Mouse (Mus musculus) cerebellum, adult 9-10 months (tissue): ENCODE data around the gene RPS10-NUDT3.
"Not testable (repeated sequence)": the region's sequence is repeated elsewhere in the genome, so short reads cannot be mapped to it uniquely, and the experiment has no call there.

Experiments
- DNase-seq: peaks from one replicate; pipeline ENCODE4 v3.0.0; 2022

Gene RPS10-NUDT3

DNA sequence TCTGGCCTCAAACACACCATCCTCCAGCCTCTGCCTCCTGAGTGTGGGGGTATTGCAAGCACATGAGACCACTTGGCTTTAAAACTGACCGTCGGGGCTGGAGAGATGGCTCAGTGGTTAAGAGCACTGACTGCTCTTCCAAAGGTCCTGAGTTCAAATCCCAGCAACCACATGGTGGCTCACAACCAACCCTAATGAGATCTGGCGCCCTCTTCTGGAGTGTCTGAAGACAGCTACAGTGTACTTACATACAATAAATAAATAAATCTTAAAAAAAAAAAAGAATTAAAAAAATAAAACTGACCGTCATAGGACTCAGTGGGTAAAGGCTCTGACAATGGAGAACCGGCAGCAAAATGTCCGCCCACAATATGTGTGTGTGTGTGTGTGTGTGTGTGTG lies 4.8 kb upstream of the RPS10-NUDT3 start:
- DNase-seq: not testable (repeated sequence)

DNA sequence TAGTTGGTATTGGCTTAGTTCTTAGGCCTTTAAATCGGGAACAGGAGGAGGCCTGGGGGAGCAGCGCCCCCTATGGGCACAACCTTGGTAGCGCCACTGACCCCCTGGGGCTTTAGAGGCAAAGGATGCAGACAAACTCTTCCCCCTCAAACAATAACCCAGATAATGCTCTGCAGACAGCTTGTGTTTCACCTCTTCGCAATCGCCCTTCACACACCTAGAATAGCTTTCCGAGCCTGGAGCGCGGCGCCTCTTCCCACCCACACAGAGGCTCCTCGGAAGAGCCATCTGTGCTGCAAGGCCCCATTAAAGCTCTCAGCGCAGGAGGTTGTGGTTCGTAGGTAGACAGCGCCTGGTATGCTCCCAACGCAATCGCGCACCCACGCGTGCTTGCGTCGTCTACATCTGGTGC lies 3.9 kb upstream of the RPS10-NUDT3 start:
- peak; percentile 87 for DNase-seq

DNA sequence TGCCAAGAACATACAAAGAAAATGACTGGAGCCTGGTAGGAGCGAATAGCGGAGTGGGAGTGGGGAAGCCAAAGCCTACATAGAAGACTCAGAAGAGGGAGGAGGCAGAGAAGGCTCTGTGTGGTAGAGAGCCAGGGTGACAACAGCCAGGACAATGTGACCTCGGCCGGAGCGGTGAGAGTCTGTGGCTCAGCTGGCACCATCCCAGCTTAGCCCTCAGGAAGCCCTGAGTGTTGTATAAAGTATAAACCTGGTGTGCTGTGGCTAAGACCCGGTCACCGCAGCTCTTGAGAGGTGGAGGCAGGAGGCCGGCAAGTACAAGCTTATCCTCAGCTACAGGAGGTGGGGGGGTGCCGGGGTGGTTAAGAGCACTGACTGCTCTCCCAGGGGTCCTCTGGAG lies 2.3 kb upstream of the RPS10-NUDT3 start:
- DNase-seq: no peak

DNA sequence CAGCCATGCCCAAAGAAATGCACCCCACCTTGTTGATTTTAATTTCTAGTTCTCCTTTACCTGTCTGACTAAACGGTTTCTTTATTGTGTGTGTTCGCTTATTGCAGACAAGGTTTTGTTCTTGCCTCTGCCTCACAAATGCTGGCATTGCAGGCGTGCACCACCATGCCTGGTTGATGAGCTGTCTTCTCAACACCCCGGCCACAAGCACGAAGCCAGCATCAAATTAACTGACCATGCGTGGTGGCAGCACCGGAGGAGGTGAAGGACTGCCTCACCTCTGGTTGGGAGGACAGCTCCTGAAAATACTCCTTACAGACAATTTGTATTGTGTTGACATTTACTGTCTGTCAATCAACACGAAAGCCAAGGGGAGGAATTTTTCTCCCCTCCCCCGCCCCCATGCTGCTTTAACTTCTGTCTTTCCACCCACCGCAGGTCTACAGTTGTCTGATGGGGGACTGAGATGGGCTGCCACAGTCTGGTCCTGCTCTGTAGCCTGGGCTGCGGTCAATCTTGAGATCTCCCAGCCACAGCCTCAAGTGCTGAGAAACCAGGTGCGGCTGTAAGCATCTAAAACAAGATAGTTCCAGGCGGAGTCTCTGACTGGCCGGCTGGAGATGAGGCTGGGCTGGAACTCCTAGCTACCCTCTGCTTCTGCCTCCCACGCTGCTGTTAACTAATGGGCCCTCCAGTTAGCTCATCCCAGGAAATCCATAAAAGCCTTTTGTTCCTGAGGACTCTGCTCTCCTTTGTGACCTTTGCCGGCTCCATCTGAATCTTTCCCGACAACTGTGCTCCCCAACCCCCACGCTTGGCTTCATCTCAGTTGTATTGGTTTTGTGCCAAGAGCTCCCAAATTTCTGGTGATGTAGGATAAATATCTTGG lies 1.4 kb upstream of the RPS10-NUDT3 start, which contains the start of gene Rps10:
Gene Rps10 (minus strand): TSS at position 538 of the 889 bp plus-strand sequence.
- no peak for DNase-seq

DNA sequence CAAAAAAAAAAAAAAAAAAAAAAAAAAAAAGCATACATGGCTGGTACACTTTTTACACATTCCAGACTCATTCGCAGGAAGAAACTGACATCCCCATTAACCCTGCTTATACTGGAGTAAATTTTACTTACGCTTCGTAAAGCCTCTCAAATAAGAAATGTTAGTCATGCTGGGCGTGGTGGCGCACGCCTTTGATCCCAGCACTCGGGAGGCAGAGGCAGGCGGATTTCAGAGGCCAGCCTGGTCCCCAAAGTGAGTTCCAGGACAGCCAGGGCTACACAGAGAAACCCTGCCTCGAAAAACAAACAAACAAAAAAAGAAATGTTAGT lies 517 bp upstream of the RPS10-NUDT3 start:
- DNase-seq: not testable (repeated sequence)

DNA sequence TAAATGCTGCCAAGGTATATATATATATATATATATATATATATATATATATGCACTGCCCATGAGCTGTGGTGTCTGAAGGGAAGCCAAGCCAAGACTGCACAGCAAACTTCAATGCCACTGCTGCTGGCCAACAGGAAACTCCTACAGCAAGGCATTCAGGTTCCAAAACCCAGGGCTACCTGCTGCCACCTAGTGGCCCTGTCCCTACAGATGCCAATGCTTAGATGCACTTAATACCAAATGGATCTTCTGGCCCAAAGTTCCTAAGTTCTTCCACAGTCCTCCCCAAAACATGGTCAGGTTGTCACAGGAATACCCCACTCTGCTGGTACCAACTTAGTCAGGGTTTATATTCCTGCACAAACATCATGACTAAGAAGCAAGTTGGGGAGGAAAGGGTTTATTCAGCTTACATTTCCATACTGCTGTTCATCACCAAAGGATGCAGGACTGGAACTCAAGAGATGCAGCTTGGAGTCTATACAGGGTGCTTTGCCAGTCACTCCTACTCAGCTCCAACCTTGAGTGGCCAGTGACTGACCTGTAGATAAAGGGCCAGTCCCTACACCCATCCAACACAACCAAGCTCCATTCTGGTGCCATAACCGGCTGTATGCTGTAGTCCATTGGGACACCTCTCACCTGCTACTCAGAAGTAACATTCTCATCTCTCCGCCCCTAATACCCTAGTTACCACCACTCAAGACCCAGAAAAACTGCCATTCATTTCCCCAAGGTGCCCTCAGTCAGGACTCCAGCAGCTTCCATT lies 5.6 kb downstream of the RPS10-NUDT3 start:
- DNase-seq: peak; percentile 88

DNA sequence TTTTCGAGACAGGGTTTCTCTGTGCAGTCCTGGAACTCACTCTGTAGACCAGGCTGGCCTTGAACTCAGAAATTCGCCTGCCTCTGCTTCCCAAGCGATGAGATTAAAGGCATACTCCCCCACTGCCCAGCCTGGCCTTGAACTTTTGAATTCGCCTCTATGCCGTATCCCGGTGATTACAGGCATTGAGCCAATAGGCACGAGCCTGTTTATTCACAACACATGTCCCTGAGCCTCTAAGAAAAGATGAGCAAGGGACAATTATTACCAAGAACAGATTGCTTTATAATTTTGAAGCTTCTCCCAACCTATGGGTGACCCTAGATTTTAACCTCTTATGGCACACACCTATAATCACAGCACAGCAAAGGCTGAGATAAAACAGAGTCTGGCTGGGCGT lies 6.6 kb downstream of the RPS10-NUDT3 start:
- no peak for DNase-seq

DNA sequence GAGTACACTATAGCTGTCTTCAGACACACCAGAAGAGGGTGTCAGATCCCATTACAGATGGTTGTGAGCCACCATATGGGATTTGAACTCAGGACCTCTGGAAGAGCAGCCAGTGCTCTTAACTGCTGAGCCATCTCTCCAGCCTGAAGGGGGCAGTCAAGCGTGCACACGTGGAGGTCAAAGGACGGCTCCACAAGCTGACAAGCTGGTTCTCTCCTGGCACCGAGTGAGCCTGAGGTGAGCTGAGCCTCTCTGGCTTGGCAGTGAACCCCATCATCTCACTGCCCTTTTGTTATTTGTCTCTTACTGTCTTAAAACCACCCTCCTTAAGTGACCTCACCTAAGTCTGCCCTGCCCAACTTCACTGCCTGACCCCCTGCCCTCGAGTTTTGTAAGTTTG lies 7.6 kb downstream of the RPS10-NUDT3 start:
- DNase-seq: no peak

DNA sequence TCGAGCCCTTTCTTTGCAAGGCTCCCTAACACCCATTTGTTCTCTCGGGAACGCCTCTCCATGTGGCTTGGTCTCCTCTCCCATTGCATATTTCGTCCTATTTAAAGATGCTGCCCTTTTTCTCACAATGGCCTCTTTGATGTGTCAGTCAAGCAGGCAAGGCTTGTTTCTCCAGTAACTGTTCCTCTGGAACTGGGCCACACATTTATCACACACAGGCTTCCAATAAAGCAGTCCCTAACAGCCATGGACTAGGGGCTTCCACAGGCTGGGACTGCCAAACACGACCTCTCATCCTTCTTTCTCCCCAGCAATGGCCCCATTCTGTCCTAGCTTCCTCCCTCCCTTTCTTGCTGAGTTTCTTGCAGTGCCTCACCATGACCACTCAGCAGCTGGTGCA lies 8.3 kb downstream of the RPS10-NUDT3 start:
- DNase-seq: no peak

DNA sequence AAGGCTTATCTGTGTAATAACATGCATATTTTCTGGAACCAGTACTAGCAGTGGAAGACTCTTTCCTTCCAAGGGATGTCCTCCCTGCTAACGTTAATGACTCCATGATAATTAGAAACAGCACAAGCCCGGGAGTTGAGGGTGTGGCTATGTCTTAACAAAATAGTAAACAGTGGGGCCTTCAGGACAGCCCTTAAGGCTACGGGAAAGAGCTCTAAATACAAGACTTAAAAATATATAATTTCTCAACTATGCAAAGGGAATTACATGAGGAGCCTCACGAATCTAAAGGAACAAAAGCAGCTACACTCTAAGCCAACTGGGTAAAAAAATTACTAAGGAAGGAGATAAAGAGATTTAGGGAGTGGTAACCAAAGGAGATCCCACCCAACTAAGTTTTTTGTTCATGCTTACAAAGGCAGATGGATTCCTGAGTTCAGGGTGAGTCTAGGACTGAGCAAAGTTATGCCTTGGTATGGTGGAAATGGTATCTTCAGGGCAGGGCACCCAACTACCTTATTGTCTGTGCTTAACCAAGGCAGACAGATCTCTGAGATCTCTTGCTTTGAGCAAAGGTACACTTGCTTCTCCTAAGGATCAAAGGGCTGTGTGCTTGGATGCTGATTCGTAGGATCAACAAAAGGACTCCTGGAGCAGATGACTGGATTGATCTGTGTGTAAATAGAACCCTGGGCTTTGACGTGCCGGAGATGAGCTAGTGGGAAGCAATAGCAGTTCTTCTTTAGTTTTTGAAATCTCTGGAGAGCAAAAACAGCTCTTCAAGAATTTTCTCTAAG lies 9.4 kb downstream of the RPS10-NUDT3 start:
- DNase-seq: no peak

DNA sequence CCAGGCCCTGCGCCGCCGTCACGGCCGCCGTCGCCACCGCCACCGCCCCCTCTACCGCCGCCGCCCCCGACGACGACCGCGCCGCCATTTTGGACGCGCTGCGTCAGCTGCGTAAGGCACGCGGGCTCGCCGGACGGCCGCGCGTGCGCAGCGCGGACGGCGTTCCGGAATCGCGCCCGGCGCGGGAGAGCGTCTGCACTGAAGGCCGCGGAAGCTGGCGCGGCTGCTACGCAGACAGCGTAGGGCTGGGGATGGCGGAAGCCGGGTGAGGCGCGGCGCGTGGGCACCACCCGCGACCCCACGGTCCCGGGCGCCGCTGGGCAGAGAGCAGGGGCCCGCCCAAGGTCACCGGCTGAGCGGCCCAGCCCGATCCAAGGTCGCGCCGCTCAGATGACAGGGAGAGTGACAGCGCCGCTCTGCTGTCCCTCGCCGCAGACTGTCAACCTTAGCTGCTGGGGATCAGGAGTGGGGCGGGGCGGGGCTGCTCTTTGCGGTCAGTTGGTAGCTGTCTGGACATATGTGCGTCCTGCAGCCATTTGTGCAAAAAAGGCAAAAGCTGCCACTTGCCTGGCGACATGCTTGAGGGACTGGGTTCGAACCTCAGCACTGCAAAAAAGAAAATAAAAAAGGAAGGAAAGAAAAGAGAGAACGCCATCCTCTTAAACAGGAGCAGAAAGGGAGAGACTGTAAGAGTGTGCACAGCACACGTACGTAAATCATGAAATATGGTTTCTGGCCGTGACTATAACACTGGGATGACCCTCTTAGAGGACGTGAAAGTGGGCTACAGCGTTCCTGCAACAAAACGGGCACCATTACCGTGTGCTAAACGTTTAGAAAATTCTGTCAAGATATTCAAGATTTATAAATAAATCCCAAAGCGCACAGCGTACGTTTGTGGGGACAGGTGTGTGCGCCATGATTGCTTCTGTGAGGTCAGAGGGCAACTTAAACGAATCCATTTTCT lies 11.4 kb downstream of the RPS10-NUDT3 start, which contains the start of gene Nudt3:
Gene Nudt3 (minus strand): TSS at position 136 of the 967 bp plus-strand sequence.
- peak; percentile 92 for DNase-seq

DNA sequence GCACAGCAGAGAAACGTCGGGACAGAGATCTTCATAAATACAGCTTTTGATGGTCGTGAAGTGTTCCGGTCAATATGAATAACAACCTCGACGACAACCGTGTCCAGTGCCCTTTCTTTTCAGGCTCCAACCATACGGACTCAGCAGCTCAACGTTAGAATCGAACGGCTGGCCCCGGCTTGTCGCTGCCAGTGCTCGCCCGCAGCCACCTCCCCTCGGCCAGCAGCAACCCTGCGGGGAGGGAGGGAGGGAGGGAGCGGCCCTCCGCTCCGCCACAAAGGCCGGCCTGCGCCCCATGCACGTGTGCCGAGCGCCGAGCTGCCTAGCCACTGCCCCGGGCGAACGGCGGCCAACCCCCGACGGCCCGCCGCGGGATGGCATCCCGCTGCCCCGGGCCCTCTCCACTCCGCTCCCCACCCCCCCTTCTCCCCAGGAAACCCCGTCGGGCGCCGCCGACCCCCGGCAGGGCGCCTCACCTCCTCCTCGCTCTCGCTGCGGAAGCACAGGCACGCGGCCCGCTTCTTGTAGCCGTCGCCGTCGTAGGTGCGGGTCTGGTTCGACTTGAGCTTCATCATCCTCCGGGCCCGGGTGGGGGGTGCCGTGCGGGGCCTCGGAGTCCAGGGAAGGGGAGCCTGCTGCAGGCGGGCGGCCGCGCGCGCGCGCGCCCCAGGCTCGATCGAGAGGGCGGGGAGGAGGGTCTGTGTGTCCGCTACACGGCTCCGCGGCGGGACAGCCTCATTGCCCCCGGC lies 12.2 kb downstream of the RPS10-NUDT3 start:
- DNase-seq: no peak

DNA sequence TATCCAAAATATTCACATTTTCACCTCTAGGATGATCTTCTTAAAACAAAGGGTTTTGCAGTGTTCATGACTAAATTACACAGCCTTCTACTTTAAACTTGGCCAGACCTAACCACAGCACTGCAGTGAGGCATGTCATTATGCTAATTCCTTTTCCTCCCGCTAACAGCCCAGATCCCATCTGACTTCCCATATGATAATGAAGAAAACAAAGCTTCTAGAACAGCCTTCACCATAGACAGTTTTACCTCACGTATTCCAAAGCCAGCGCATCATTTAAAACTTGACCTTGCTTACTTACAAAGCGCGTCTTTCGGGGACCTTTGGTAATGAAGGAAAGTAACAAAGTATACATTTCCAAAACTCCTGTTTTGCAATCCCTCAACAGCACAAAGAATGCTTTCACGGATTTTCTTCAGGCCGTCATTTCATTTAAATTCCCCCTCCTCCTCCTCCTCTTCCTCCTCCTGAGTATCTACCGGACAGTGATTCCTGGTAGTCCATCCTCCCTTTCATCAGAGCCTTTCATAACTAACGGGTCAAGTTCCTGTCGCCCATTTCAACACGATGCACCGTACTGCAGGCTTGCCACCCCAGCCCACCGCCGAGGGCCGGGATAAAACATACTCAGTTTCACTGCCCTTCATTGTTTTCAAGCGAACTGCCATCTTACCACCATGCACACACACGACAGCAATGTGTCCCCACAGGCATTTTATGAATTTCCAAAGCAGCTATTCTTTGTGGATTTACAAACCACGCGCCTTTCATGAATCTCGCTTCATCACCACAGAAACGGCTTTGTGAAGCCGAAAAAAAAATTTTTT lies 13.1 kb downstream of the RPS10-NUDT3 start:
- no peak for DNase-seq

DNA sequence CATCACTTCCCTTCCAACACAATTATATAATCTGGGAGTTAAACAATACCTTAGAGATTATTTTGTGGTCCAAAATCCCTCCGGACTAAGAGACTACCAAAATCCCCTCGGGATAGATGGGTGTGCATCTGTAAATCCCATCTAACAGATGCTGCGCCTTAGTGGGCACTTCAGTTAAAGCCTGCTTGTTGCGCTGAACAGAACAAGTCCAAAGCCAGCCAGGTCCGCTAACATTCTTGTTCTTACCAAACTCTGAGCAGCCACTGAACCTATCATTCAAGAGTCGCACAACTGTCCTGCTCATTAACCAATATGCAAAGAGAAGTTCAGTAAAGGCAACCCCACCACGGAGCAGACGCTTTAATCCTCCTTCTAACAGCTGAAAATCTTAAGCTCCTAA lies 13.9 kb downstream of the RPS10-NUDT3 start:
- no peak for DNase-seq

DNA sequence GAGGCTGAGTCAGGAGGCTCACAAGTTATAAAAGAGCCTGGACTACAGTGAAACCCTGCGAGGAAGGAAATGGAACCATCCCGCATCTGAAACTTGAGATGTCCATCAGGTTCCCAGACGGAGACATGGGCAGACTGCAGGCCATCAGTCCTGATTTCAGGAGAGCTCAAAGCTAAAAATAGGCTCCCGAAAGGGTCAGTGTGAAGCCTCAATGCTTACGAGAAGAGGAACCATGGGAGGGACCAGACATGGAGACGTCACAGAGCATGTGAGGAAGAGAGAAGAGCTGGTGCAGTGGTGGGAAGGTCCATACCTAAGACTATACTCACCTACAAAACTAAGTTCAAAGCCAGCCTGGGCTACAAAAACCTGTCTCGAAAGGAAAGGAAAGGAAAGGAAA lies 19.6 kb downstream of the RPS10-NUDT3 start:
- no peak for DNase-seq

DNA sequence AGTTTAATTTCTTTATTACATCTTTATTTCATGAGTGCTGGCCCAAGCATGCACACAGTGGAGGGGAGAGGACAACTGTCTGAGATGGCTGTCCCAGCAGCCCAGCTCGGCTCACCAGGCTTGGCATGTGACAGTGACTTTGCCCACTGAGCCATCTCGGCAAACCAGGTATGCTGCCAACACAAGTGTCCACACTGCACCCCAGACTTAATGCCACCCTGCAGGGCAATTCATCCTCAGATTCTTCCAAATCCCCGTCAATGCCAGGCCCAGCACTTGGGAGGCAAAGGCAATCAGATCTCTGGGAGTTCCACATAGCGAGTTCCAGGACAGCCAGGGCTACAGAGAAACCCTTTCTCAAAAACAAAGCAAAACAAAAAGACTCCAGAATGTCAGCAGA lies 22.0 kb downstream of the RPS10-NUDT3 start:
- DNase-seq: no peak

DNA sequence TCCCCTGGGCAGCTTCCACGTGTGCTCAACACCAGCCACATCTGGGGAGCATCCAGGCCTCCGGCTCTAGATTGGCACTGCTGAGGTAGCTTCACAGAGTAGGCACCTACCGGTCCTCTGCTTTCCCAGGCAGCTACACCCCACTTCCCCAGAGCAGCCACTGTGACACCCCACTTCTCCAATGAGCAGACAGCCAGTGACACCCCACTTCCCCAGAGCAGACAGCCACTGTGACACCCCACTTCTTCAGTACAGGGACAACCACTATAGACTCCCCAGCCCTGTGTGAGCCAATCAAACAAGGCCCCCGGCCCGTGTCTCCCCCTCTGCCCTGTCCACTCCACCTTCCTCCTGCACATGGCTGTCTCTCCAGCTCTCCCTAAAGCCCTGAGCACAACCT lies 23.0 kb downstream of the RPS10-NUDT3 start:
- DNase-seq: no peak

DNA sequence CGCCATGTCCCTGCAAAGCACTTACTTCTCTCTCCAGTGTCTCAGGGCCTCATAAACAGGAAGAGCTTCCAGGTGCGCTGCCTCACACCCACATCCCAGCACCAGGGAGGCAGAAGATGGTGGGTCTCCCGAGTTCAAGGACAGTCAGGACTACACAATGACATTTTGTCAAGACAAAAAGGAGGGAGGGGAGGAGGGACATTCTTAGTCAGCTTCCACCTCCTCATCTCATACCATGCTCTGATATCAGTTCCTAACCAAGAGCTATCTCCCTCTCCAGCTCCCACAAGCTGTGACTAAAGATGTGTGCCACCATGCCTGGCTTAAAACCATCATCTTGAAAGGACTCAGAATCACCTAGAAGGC lies 23.5 kb downstream of the RPS10-NUDT3 start:
- DNase-seq: no peak

DNA sequence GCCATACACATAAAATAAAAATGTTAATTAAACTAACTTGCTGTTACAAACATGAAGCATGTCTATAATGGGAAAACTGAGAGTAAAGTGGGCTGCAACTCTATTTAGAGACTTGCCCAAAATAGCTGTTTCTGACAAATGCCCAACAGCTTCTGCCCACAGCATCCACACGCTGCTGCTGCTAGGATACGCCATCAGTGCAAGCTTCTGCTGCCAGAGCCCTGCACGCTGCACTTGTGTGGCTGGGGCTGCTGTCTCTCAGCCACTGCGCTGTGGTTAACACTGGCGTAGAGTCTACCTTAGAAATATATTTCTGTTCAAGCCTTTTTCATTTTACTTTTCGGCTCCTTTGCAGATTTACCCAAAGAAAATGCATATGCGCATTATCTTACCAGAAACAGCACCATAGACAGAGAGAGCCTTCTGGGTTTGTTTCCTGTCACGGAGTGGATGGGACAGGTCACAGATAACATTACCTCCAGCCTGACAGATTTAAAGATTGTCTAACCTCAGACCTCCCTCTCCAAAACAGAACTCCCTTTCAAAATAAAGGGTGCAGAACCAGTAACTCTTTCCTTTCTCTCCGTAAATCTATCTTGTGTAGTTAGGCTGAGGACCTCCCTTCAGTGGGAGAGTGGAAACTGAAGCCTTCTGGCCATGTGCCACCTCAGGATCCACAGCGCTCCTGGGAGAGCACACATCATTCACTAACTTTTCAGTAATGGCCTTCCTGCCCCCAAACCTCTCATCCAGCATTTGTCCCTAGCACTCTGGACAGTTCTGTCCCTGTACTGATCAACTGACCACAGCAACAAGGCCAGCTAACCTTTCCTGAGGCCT lies 24.1 kb downstream of the RPS10-NUDT3 start:
- DNase-seq: no peak
